Mouse (Mus musculus) stomach, postnatal 0 days (tissue): ENCODE measurements around the gene 2610528J11Rik.

Experiments used
- CTCF ChIP-seq: IDR thresholded peaks from 2 replicates; pipeline ENCODE4 v1.5.1; 2016; ENCODE audit warnings: antibody characterized with exemption, low read depth, mild to moderate bottlenecking, moderate library complexity
- EP300 ChIP-seq: optimal IDR thresholded peaks from 2 replicates; pipeline ENCODE3; 2016; ENCODE audit warnings: antibody characterized with exemption

DNA sequence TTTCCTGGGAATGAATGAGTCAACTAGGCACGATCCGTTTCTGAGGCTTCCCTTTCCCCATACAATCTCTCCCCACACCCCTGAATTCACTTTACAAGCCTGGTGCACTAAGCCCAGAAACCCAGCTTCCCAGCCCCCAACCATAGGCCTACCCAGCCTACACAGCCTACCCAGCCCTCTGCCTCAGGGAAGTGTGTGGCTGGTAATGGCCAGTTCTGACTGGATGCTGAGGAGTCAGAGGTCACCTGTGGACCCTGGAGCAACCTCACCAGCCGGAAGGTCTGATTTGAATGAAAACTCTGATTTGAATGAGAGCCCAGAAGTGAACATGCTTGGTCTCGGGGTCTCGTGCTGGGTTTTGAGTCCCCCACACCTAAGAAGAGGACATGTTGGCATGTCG is 921 bp downstream of the 2610528J11Rik start:
- TF ChIP-seq CTCF (no peak), EP300 (no peak)
